Mouse (Mus musculus): Measurements from ENCODE around the gene Ptf1a. TPM values are rescaled to one million over a fixed set of nuclear protein-coding genes. Genes with fewer than 3 reads are reported as not detected.

Gene Ptf1a
- total and polyA plus RNA-seq, 3 experiments, result not detected

DNA sequence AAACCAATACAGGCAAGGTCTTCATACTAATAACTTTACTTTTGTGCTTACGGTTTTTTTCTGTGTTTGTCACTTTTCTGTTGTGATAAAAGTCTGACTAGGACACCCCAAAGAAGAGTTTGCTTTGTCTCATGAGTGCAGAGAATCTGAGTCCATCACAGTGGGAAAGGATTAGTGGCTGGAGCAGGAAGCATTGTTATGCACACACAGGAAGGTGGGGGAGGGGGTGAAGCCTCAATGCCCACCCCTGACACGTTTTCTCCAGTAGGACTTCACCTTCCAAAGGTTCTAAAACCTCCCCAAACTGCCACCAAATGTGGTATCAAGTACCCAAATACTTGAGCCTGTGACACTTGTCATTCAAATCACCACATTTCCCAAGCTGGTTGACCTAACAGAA lies 16.5 kb downstream of the Ptf1a start:
- WGBS, result 37% methylated on average over 2 of the region's 2 CpGs
- TF ChIP-seq POLR2A (IDR thresholded peaks at IDR 0.05; ENCODE audit: insufficient read depth, low read depth, low read length) (no peak), CTCF (IDR thresholded peaks at IDR 0.05) (no peak), EP300 (IDR thresholded peaks at IDR 0.05; ENCODE audit: insufficient read depth, low read depth, low read length) (no peak)
- H3K4me1 ChIP-seq (ENCODE audit: control insufficient read depth, insufficient read depth, low read length), result no peaks in the 10 kb centered on the region
- H3K27me3 ChIP-seq (ENCODE audit: control insufficient read depth, insufficient read depth, low read length), result 0 out of 2 replicates have a peak, but pooled peaks cover 1% of the 10 kb centered on the region
- no peaks in the 10 kb centered on the region for H3K36me3 ChIP-seq (ENCODE audit: control insufficient read depth, insufficient read depth, low read length)
- H3K4me3 ChIP-seq, result no peak overlapping the region
- H3K79me2 ChIP-seq (replicated peaks; ENCODE audit: control insufficient read depth, insufficient read depth, low read length), result no peaks in the 10 kb centered on the region
- intact Hi-C loops (cut with DNase I), result no loop called here
- no peak overlapping the region for H3K9ac ChIP-seq (ENCODE audit: low read depth, low read length)
- H3K27ac ChIP-seq, result no peak overlapping the region
- DNase-seq, result no peak

DNA sequence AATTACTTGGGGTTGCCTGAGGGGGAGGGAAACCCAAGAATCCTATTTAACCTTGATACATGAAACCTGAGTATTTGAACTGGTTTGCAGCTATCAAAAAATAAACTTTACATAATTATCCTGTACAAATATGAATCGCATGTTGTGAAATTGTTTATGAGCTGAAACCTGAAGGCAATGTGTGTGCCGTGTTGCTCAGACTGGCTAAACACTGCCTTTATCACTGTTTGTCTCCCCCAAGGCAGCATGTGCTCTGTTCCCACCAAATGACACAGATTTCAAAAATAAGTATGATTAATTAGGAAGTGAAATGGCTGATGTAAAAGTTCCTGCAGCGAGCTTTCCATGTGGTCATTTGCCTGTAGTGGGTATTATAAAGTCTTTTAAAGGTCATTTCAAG lies 44.8 kb downstream of the Ptf1a start:
- WGBS, result 70% methylated on average over 3 of the region's 3 CpGs
- Histone ChIP-seq H3K9ac (ENCODE audit: low read depth, low read length) (no peak overlapping the region), H3K27ac (no peak overlapping the region), H3K4me3 (no peak overlapping the region), H3K79me2 (replicated peaks; ENCODE audit: control insufficient read depth, insufficient read depth, low read length) (no peaks in the 10 kb centered on the region), H3K36me3 (ENCODE audit: control insufficient read depth, insufficient read depth, low read length) (no peaks in the 10 kb centered on the region), H3K27me3 (ENCODE audit: control insufficient read depth, insufficient read depth, low read length) (no peaks in the 10 kb centered on the region), H3K4me1 (ENCODE audit: control insufficient read depth, insufficient read depth, low read length) (no peaks in the 10 kb centered on the region)
- intact Hi-C loops (cut with DNase I), result no loop called here
- no peak for TF ChIP-seq CTCF (IDR thresholded peaks at IDR 0.05)
- no peak for TF ChIP-seq POLR2A (IDR thresholded peaks at IDR 0.05; ENCODE audit: insufficient read depth, low read depth, low read length)
- TF ChIP-seq EP300 (IDR thresholded peaks at IDR 0.05; ENCODE audit: insufficient read depth, low read depth, low read length), result no peak
- DNase-seq, result no peak

Other genes starting within 250 kb of the Ptf1a start
- gene Armc3, start 246.4 kb upstream of the Ptf1a start, total RNA-seq (2021), result not detected
- 0.06 TPM in 1 of 2 replicates, not detected in the other for gene Armc3, start 246.4 kb upstream of the Ptf1a start, polyA plus RNA-seq (2012; rRNA removed)
- gene Msrb2, start 74.2 kb upstream of the Ptf1a start, total RNA-seq (2021), result 10 to 100 TPM; 52.8 to 64.0 TPM
- gene Msrb2, start 74.2 kb upstream of the Ptf1a start, polyA plus RNA-seq (2012; rRNA removed), result 76.9 and 116 TPM in 2 replicates
- gene 4921504E06Rik, start 108.3 kb downstream of the Ptf1a start, total RNA-seq (2021), result not detected
- not detected in 2 replicates for gene 4921504E06Rik, start 108.3 kb downstream of the Ptf1a start, polyA plus RNA-seq (2012; rRNA removed)
- gene Otud1, start 212.1 kb downstream of the Ptf1a start, total RNA-seq (2021), result 10 to 100 TPM; 22.6 to 27.6 TPM
- 5.0 and 5.7 TPM in 2 replicates for gene Otud1, start 212.1 kb downstream of the Ptf1a start, polyA plus RNA-seq (2012; rRNA removed)

Data from heart, adult 2 months (tissue).